Mouse (Mus musculus) left cerebral cortex, postnatal 14 days (tissue): ENCODE data around the gene Itga5. TPM values are rescaled to one million over a fixed set of nuclear protein-coding genes. Genes with fewer than 3 reads are reported as not detected.

Experiments
- DNase-seq, 2 experiments: peaks; one replicate each; pipeline ENCODE4 v3.0.0; 2021 to 2022; ENCODE audit warnings: low spot score in 2 of 2, mixed read lengths in 1 of 2
- intact Hi-C: fragments of 180-260 bp; cut with DNase I; formaldehyde crosslinking; loops from one replicate; pipeline ENCODE4 v1.15.1; 2025
- total RNA-seq, 2 experiments: library from RNA; stranded (reverse); gene quantifications; 2 replicates each; pipeline ENCODE4 v1.2.3; 2021

Gene Itga5
- total RNA-seq, 2 experiments from 2014 or later, result 5.1 to 6.1 TPM

- intact Hi-C loops, result no loop called here
- no peak for DNase-seq
Observed at GRCm38 (mm10) chr15:103368179-103368940, 1.8 kb upstream of the Itga5 start.

- DNase-seq, result no peak
- intact Hi-C loops, result no loop called here
Observed at GRCm38 (mm10) chr15:103365471-103366375, 840 bp downstream of the Itga5 start.

GRCm38 (mm10) chr15:103364761-103365160 lies 1.8 kb downstream of the Itga5 start:
- no peak for DNase-seq
- intact Hi-C loops, result no loop called here

- no peak for DNase-seq
- intact Hi-C loops, result no loop called here
Observed at GRCm38 (mm10) chr15:103363809-103364208, 2.8 kb downstream of the Itga5 start.

GRCm38 (mm10) chr15:103362950-103363349 lies 3.6 kb downstream of the Itga5 start:
- DNase-seq, result no peak
- intact Hi-C loops, result no loop called here

GRCm38 (mm10) chr15:103362333-103362732 lies 4.2 kb downstream of the Itga5 start:
- intact Hi-C loops, result no loop called here

GRCm38 (mm10) chr15:103361269-103361668 lies 5.3 kb downstream of the Itga5 start:
- no peak for DNase-seq
- intact Hi-C loops, result no loop called here

More at GRCm38 (mm10) chr15:103362333-103362732, 4.2 kb downstream of the Itga5 start:
- no peak for DNase-seq

- DNase-seq, result peak in 1 of 2 experiments; percentile 46
- intact Hi-C loops, result no loop called here
Observed at GRCm38 (mm10) chr15:103359869-103360602, 6.5 kb downstream of the Itga5 start.

GRCm38 (mm10) chr15:103359122-103359510 lies 7.4 kb downstream of the Itga5 start:
- intact Hi-C loops, result no loop called here
- no peak for DNase-seq

- no peak for DNase-seq
- intact Hi-C loops, result no loop called here
Observed at GRCm38 (mm10) chr15:103358278-103359121, 8.1 kb downstream of the Itga5 start.

- DNase-seq, result no peak
- intact Hi-C loops, result no loop called here
Observed at GRCm38 (mm10) chr15:103357817-103358216, 8.7 kb downstream of the Itga5 start.

GRCm38 (mm10) chr15:103356130-103356529 lies 10.4 kb downstream of the Itga5 start:
- DNase-seq, result no peak
- intact Hi-C loops, result no loop called here

- no peak for DNase-seq
- intact Hi-C loops, result no loop called here
Observed at GRCm38 (mm10) chr15:103355420-103355819, 11.1 kb downstream of the Itga5 start.

GRCm38 (mm10) chr15:103354690-103355089 lies 11.9 kb downstream of the Itga5 start:
- intact Hi-C loops, result no loop called here
- no peak for DNase-seq

GRCm38 (mm10) chr15:103353511-103354256 lies 12.9 kb downstream of the Itga5 start:
- intact Hi-C loops, result no loop called here
- no peak for DNase-seq

- intact Hi-C loops, result no loop called here
- peak in 1 of 2 experiments; percentile 64 for DNase-seq
Observed at GRCm38 (mm10) chr15:103352856-103353255, 13.7 kb downstream of the Itga5 start.

- peak; percentile 70 to 78 for DNase-seq
- intact Hi-C loops, result loop anchor here (1.0 kb wide), 1 partner anchor 41 kb away; no protein-coding TSS in a partner anchor
Observed at GRCm38 (mm10) chr15:103347275-103347684, 19.3 kb downstream of the Itga5 start.

GRCm38 (mm10) chr15:103345789-103346188 lies 20.8 kb downstream of the Itga5 start:
- intact Hi-C loops, result no loop called here
- no peak for DNase-seq
